Mouse (Mus musculus): ENCODE data around the gene Rmnd1. TPM values are rescaled to one million over a fixed set of nuclear protein-coding genes. Genes with fewer than 3 reads are reported as not detected.

The Rmnd1 gene
- total RNA-seq, 2 experiments from 2014 or later = 32.9 to 42.8 TPM

DNA sequence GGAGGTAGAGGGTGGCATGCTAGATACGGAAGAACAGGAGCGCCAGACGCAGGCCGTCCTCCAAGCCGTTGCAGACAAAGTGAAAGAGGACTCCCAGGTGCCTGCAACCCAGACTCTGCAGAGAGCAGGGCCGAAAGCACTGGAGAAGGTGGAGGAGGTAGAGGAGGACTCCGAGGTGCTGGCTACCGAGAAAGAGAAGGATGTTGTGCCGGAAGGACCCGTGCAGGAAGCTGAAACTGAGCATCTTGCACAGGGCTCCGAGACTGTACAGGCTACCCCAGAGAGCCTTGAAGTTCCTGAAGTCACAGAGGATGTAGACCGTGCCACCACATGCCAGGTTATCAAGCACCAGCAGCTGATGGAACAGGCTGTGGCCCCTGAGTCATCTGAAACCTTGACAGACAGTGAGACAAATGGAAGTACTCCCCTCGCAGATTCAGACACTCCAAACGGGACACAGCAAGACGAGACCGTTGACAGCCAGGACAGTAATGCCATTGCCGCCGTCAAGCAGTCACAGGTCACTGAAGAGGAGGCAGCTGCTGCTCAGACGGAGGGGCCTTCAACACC, 76.2 kb downstream of the Rmnd1 start:
- DNase-seq (ENCODE audit: low spot score in 2 of 2) = no peak

GRCm38 (mm10) chr10:4354371-4355260, 77.6 kb downstream of the Rmnd1 start:
- DNase-seq (ENCODE audit: low spot score in 2 of 2) = no peak

Other genes starting within 250 kb of the Rmnd1 start
- gene Akap12, start 166.0 kb downstream of the Rmnd1 start, total RNA-seq (2021) = 10 to 100 TPM; 17.5 to 19.2 TPM
- gene Zbtb2, start 44.3 kb downstream of the Rmnd1 start, total RNA-seq (2021) = 10 to 100 TPM; 11.5 to 12.6 TPM
- gene Armt1, start 79 bp upstream of the Rmnd1 start, total RNA-seq (2021) = 10 to 100 TPM; 22.5 to 23.8 TPM
- under 1 TPM; 0.47 to 0.98 TPM for gene Ccdc170, start 50.1 kb upstream of the Rmnd1 start, total RNA-seq (2021)
- gene Esr1, start 179.2 kb upstream of the Rmnd1 start, total RNA-seq (2021) = 1 to 10 TPM; 2.1 to 3.0 TPM